In the genomic region with DNA sequence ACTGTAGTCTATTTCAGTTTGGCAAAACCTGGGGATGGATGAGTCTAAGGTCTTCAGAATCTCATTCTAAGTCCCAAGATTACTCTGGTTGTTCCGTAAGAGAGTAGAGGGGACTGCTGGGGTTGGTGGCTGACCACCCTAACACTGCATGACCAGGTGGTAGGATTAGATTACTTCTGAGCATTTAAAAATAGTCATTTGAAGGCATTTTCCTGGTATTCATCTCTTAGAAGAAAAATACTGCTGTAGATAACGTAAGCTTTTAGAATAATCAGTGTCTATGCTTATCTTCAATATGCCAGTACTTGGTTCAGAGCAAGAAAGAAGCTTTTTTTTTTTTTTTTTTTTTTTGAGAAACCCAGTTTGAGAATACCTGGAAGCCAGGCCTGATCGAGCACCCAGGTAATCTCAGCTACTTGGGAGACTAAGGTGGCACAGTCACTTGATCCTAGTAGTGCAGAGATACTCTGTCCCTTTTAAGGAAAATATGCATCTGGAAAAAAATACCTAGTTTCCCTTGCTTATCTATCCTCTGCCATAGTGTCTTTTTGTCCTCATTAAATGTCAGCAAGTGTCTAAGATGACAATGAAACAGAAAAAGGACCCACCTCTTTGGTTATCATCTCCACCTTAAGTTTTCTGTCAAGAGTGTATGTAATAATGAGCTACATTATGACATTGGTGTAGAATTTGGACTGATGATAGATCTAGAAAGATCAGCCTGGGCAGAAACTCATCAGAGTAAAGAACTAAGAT, we compare ENCODE assay signal across 22 mouse cellular contexts. TPM values are rescaled to one million over a fixed set of nuclear protein-coding genes. Genes with fewer than 3 reads are reported as not detected.
DNase-seq lines count a peak whose midpoint lies in the region; ATAC-seq lines count a peak whose summit lies in the region.
"Had no signal": no experiment of that assay in that cellular context is flagged by ENCODE, and none has a peak within 500 bp of the region (broad histone marks: within the 10 kb centered on the region; RNA-seq: fewer than 3 reads in every experiment).

No protein-coding gene starts in this region.

- intact Hi-C loops in heart, postnatal 25 days (cut with DNase I), result no loop called here

- 15% methylated on average over 3 of the region's 3 CpGs for WGBS in liver, embryonic 12.5 days (ENCODE audit: insufficient replicate concordance)

- H3K9me3 ChIP-seq in liver, embryonic 12.5 days (replicated peaks), result no peaks in the 10 kb centered on the region
- H3K9me3 ChIP-seq: forebrain, embryonic 13.5 days; lung, embryonic 15.5 days had no signal

- DNase-seq in heart, adult 11 months, result peak; percentile 11
- DNase-seq in heart, postnatal 25 days (ENCODE audit: low spot score), result no peak
- DNase-seq in MEL-GATA-1-ER (ENCODE audit: extremely low read depth, low read depth), result peak; percentile 62
- no peak for DNase-seq in frontal cortex, postnatal 25 days (ENCODE audit: low spot score in 2 of 2)
- DNase-seq in thymus, postnatal 10 days (ENCODE audit: low spot score in 2 of 2), result no peak
- DNase-seq in frontal cortex, adult 2 months (ENCODE audit: extremely low spot score in 1 of 2, low spot score in 1 of 2), result no peak
- DNase-seq: adrenal gland, adult 2 months; cerebellum, adult 8-10 months; cerebellum, postnatal 36 days; gastrocnemius, postnatal 10 days; heart, adult 2 months; kidney, adult 9 months; kidney, postnatal 36 days; thymus, adult 2 months had no signal

- peak; percentile 79 for ATAC-seq in liver, embryonic 12.5 days
- peak; percentile 30 for ATAC-seq in megakaryocyte progenitor cell, adult 5-6 weeks (replicated peaks; ENCODE audit: poor library complexity)
- ATAC-seq: forebrain, embryonic 13.5 days; hindbrain, postnatal 0 days; intestine, embryonic 16.5 days had no signal

- H3K4me3 ChIP-seq in liver, embryonic 12.5 days, result peak overlapping the region; percentile 7; the same call in 1 of the 2 replicates
- H3K4me3 ChIP-seq: forebrain, embryonic 13.5 days; heart, adult 2 months; lung, embryonic 15.5 days had no signal

- peaks cover 79% of the 10 kb centered on the region for H3K4me1 ChIP-seq in liver, embryonic 12.5 days
- H3K4me1 ChIP-seq: forebrain, embryonic 13.5 days had no signal

- H3K4me2 ChIP-seq in liver, embryonic 12.5 days, result peak overlapping the region; percentile 44
- H3K4me2 ChIP-seq: forebrain, embryonic 13.5 days; lung, embryonic 15.5 days; midbrain, embryonic 11.5 days had no signal

- H3K27ac ChIP-seq in liver, embryonic 12.5 days, result peak overlapping the region; percentile 52; the same call in 1 of the 2 replicates
- H3K27ac ChIP-seq: forebrain, embryonic 13.5 days; heart, adult 2 months; hindbrain, postnatal 0 days; lung, embryonic 15.5 days; macrophage had no signal

- peak overlapping the region; percentile 13; the same call in 1 of the 2 replicates for H3K9ac ChIP-seq in liver, embryonic 12.5 days
- H3K9ac ChIP-seq: forebrain, embryonic 13.5 days; lung, embryonic 15.5 days had no signal

- no peaks in the 10 kb centered on the region for H3K27me3 ChIP-seq in liver, embryonic 12.5 days (replicated peaks)
- H3K27me3 ChIP-seq: forebrain, embryonic 13.5 days; lung, embryonic 15.5 days had no signal

- H3K36me3 ChIP-seq in liver, embryonic 12.5 days, result no peaks in the 10 kb centered on the region
- H3K36me3 ChIP-seq: lung, embryonic 15.5 days had no signal

RNA-seq across cellular contexts. Expression of a gene that starts 33.7 kb away (rescaled TPM):
- 10 to 100 TPM; 48.4 to 53.0 TPM for total RNA-seq in heart, postnatal 25 days (2021)
- 32.2 and 33.0 TPM in 2 replicates for polyA plus RNA-seq in liver, embryonic 12.5 days (2016; fragmentation: Nextera tagmentation; extraction: Ambion mirVana)
- 41.8 and 46.5 TPM in 2 replicates for total RNA-seq in megakaryocyte progenitor cell, adult 5-6 weeks (2015)
- total RNA-seq in megakaryocyte progenitor cell, adult 5-6 weeks (2017), result 46.6 and 59.3 TPM in 2 replicates
- polyA plus RNA-seq in frontal cortex, adult 2 months (2012; rRNA removed), result 21.4 and 43.0 TPM in 2 replicates

Comparison
In these comparisons a context has a peak if more than half of its experiments do, and no peak if none do; other contexts are left out.
1. DNase-seq: peak in heart, adult 11 months (single experiment) and MEL-GATA-1-ER (single experiment); none in heart, postnatal 25 days (single experiment), frontal cortex, postnatal 25 days (0 of 2), thymus, postnatal 10 days (0 of 2) and frontal cortex, adult 2 months (0 of 2).